Mouse (Mus musculus) forebrain, embryonic 16.5 days (tissue): ENCODE data around the gene Gins2. TPM values are rescaled to one million over a fixed set of nuclear protein-coding genes. Genes with fewer than 3 reads are reported as not detected.

Experiments used
- ATAC-seq: fragments of 200-750 bp; cut with Nextera tagmentation; 2 replicates; pipeline ENCODE4 v1.8.0; 2017; ENCODE audit warnings: mild to moderate bottlenecking, moderate library complexity
- H3K27ac ChIP-seq: fragments of 300-500 bp; sonication (generic); 2 replicates; pipeline ENCODE4 v1.5.1; 2014; ENCODE audit warnings: low read length, control low read depth
- H3K27me3 ChIP-seq: fragments of 300-500 bp; sonication (generic); replicated peaks from 2 replicates; pipeline ENCODE4 v1.6.1; 2014; ENCODE audit warnings: low read length; ENCODE audit not compliant: control insufficient read depth, insufficient read depth
- H3K36me3 ChIP-seq: fragments of 300-500 bp; sonication (generic); 2 replicates; pipeline ENCODE4 v1.6.1; 2014; ENCODE audit not compliant: control insufficient read depth, insufficient read depth
- H3K4me1 ChIP-seq: fragments of 300-500 bp; sonication (generic); replicated peaks from 2 replicates; pipeline ENCODE4 v1.6.1; 2014; ENCODE audit warnings: low read length; ENCODE audit not compliant: control insufficient read depth, insufficient read depth
- H3K4me2 ChIP-seq: fragments of 300-500 bp; sonication (generic); 2 replicates; pipeline ENCODE4 v1.6.1; 2014; ENCODE audit warnings: mild to moderate bottlenecking, low read length, control low read depth
- H3K4me3 ChIP-seq: fragments of 300-500 bp; sonication (generic); replicated peaks from 2 replicates; pipeline ENCODE4 v1.5.1; 2014; ENCODE audit warnings: mild to moderate bottlenecking, low read length, control low read depth
- H3K9ac ChIP-seq: fragments of 300-500 bp; sonication (generic); replicated peaks from 2 replicates; pipeline ENCODE4 v1.6.1; 2014; ENCODE audit warnings: low read depth, low read length, control low read depth
- H3K9me3 ChIP-seq: fragments of 300-500 bp; sonication (generic); 2 replicates; pipeline ENCODE4 v1.6.1; 2016; ENCODE audit warnings: low read length; ENCODE audit not compliant: control insufficient read depth
- WGBS: fragments of 180-500 bp; shearing (Covaris S2); extraction: QIAGEN DNeasy Blood & Tissue Kit; methylation state at CpG from one replicate; pipeline ENCODE4 v1.1.7; 2014; 5-methylcytosine and 5-hydroxymethylcytosine counted together
- polyA plus RNA-seq: library from polyadenylated mRNA; unstranded; fragments of >200 nt; fragmentation: Nextera tagmentation; extraction: Ambion mirVana; gene quantifications from 2 replicates; pipeline ENCODE4 v1.2.1, GENCODE M21; 2015

Gene Gins2
- polyA plus RNA-seq, 1 experiment from 2014 or later: 23.1 TPM

DNA sequence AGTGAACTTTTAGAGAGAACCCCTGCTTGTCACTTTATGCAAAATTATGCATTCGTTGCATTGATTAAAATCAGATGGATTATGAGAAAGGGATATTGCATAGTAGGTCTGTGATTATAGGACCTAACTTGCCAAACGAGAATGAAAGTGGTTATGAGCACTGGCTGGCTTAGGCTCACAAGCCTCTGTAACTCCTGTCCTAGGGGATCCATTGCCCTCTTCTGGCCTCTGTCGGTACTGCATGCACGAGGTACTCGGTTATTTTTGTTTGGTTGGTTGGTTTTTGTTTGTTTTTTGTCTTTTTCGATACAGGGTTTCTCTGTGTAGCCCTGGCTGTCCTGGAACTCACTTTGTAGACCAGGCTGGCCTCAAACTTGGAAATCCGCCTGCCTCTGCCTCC lies 18.8 kb upstream of the Gins2 start:
- H3K27me3 ChIP-seq: no peaks in the 10 kb centered on the region
- WGBS: 10% methylated on average over 7 of the region's 7 CpGs
- H3K4me1 ChIP-seq: 0 out of 2 replicates have a peak, but pooled peaks cover 1% of the 10 kb centered on the region
- H3K27ac ChIP-seq: no peak overlapping the region
- no peak overlapping the region for H3K9ac ChIP-seq
- H3K36me3 ChIP-seq: no peaks in the 10 kb centered on the region
- H3K4me3 ChIP-seq: no peak overlapping the region
- H3K9me3 ChIP-seq: no peaks in the 10 kb centered on the region
- no peak overlapping the region for H3K4me2 ChIP-seq
- ATAC-seq: peak; percentile 73

DNA sequence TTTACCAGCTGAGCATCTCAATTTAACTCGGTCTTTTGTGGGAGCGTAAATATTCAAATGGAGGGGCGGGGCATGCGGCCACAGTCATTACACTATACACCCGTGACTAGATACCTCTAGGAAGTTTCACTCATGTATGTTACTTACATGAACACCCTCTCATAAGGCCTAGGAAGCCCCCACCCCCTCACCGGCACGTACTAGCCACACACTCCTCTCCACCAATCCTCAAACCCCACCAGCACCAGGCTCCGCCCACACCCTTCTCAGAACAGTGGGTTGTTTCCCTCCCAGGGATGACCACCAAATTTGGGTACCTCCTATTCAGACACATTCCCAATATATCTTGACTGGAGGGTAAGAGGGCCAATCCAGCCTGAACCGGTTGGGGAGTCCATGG lies 18.4 kb upstream of the Gins2 start:
- Histone ChIP-seq H3K27me3 (no peaks in the 10 kb centered on the region), H3K4me2 (no peak overlapping the region), H3K9me3 (no peaks in the 10 kb centered on the region), H3K4me3 (no peak overlapping the region), H3K36me3 (no peaks in the 10 kb centered on the region), H3K27ac (no peak overlapping the region), H3K4me1 (0 out of 2 replicates have a peak, but pooled peaks cover 4% of the 10 kb centered on the region), H3K9ac (no peak overlapping the region)
- 0 out of 2 replicates have a peak, but pooled peaks have one; percentile 24 for ATAC-seq
- 79% methylated on average over 9 of the region's 9 CpGs for WGBS

GRCm38 (mm10) chr8:120602672-120603071 lies 13.6 kb upstream of the Gins2 start:
- ATAC-seq: peak; percentile 21; the same call in 1 of the 2 replicates
- Histone ChIP-seq H3K4me3 (no peak overlapping the region), H3K27me3 (no peaks in the 10 kb centered on the region), H3K4me1 (peaks cover 16% of the 10 kb centered on the region), H3K9me3 (no peaks in the 10 kb centered on the region), H3K4me2 (no peak overlapping the region), H3K27ac (no peak overlapping the region), H3K9ac (no peak overlapping the region), H3K36me3 (no peaks in the 10 kb centered on the region)
- WGBS: 34% methylated on average over 6 of the region's 6 CpGs

DNA sequence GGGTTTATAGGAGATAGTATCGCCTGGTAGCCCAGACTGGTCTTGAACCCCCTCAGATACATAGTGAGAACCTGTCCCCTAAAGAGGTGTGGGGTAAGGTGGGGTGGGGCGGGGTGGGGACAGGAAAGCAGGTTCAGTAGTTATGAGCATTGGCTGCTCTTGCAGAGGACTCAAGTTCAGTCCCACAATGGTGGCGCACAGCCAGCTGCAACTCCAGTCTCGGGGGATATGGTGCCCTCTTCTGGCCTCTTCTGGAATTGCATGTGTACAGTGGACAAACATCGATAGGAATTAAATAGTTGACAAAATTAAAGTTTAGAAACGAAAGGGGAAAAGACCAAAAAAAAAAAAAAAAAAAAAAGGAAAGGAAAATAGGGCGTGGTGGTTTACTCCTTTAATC lies 10.4 kb upstream of the Gins2 start:
- Histone ChIP-seq H3K27ac (peak overlapping the region; percentile 76), H3K36me3 (no peaks in the 10 kb centered on the region), H3K4me2 (no peak overlapping the region), H3K4me1 (peaks cover 16% of the 10 kb centered on the region), H3K9me3 (no peaks in the 10 kb centered on the region), H3K9ac (no peak overlapping the region), H3K4me3 (no peak overlapping the region), H3K27me3 (no peaks in the 10 kb centered on the region)
- no peak for ATAC-seq
- WGBS: 55% methylated on average over 7 of the region's 7 CpGs

DNA sequence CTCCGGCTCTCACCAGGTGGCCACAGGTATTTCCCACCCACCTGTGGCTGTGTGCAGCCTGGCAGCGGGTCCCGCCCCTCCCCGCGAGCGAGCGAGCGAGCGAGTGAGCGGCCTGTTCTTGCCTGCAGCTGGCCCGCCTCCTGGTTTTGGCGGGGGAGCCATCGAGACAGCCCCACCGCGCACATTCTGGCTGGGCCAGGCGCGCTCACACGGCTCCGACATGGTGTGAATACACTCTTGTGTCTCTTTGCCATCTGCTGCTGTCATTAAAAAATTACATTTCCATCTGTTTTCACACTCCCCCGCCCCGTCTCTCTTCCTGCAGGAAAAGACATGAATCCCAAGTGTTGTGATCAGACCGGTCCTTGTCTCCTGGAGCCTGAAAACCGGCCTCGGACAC lies 9.5 kb upstream of the Gins2 start:
- Histone ChIP-seq H3K4me2 (no peak overlapping the region; the same call in 1 of the 2 replicates), H3K27me3 (no peaks in the 10 kb centered on the region), H3K4me3 (no peak overlapping the region), H3K9ac (no peak overlapping the region), H3K9me3 (no peaks in the 10 kb centered on the region), H3K27ac (peak overlapping the region; percentile 76), H3K36me3 (no peaks in the 10 kb centered on the region), H3K4me1 (peaks cover 16% of the 10 kb centered on the region)
- WGBS: 13% methylated on average over 24 of the region's 24 CpGs
- ATAC-seq: peak; percentile 94

- no peak overlapping the region for H3K4me2 ChIP-seq
- peaks cover 25% of the 10 kb centered on the region for H3K4me1 ChIP-seq
- 14% methylated on average over 5 of the region's 5 CpGs for WGBS
- no peak for ATAC-seq
- no peaks in the 10 kb centered on the region for H3K36me3 ChIP-seq
- no peaks in the 10 kb centered on the region for H3K27me3 ChIP-seq
- no peak overlapping the region for H3K9ac ChIP-seq
- no peak overlapping the region for H3K27ac ChIP-seq
- H3K9me3 ChIP-seq: no peaks in the 10 kb centered on the region
- no peak overlapping the region for H3K4me3 ChIP-seq
These were observed 6.9 kb upstream of the Gins2 start for GRCm38 (mm10) chr8:120595963-120596362.

- no peaks in the 10 kb centered on the region for H3K27me3 ChIP-seq
- H3K9me3 ChIP-seq: no peaks in the 10 kb centered on the region
- no peak for ATAC-seq
- H3K4me3 ChIP-seq: no peak overlapping the region
- WGBS: 88% methylated on average over 5 of the region's 5 CpGs
- H3K36me3 ChIP-seq: no peaks in the 10 kb centered on the region
- no peak overlapping the region for H3K4me2 ChIP-seq
- H3K9ac ChIP-seq: no peak overlapping the region
- H3K27ac ChIP-seq: no peak overlapping the region
- H3K4me1 ChIP-seq: peaks cover 30% of the 10 kb centered on the region
These were observed 5.5 kb upstream of the Gins2 start for GRCm38 (mm10) chr8:120594571-120594970.

GRCm38 (mm10) chr8:120591587-120592292 lies 2.6 kb upstream of the Gins2 start:
- no peak for ATAC-seq
- peaks cover 24% of the 10 kb centered on the region for H3K4me1 ChIP-seq
- no peak overlapping the region for H3K9ac ChIP-seq
- WGBS: 52% methylated on average over 10 of the region's 10 CpGs
- no peak overlapping the region for H3K4me3 ChIP-seq
- peak overlapping the region; percentile 82 for H3K27ac ChIP-seq
- no peaks in the 10 kb centered on the region for H3K27me3 ChIP-seq
- H3K36me3 ChIP-seq: no peaks in the 10 kb centered on the region
- H3K4me2 ChIP-seq: no peak overlapping the region
- no peaks in the 10 kb centered on the region for H3K9me3 ChIP-seq

- no peak overlapping the region for H3K27ac ChIP-seq
- H3K9ac ChIP-seq: no peak overlapping the region
These were observed 817 bp upstream of the Gins2 start for GRCm38 (mm10) chr8:120589921-120590320.

More at GRCm38 (mm10) chr8:120589921-120590320, 817 bp upstream of the Gins2 start:
- WGBS: 65% methylated on average over 2 of the region's 2 CpGs
- peak overlapping the region; percentile 64; the same call in 1 of the 2 replicates for H3K4me3 ChIP-seq
- peak overlapping the region; percentile 96 for H3K4me2 ChIP-seq
- no peaks in the 10 kb centered on the region for H3K27me3 ChIP-seq
- H3K36me3 ChIP-seq: no peaks in the 10 kb centered on the region
- ATAC-seq: no peak
- no peaks in the 10 kb centered on the region for H3K9me3 ChIP-seq
- peaks cover 24% of the 10 kb centered on the region for H3K4me1 ChIP-seq
